Mouse (Mus musculus): Measurements from ENCODE around the gene Mybl2. TPM values are rescaled to one million over a fixed set of nuclear protein-coding genes. Genes with fewer than 3 reads are reported as not detected.

Gene Mybl2
- 21.5 and 32.7 TPM in 2 replicates for total RNA-seq (2023)

DNA sequence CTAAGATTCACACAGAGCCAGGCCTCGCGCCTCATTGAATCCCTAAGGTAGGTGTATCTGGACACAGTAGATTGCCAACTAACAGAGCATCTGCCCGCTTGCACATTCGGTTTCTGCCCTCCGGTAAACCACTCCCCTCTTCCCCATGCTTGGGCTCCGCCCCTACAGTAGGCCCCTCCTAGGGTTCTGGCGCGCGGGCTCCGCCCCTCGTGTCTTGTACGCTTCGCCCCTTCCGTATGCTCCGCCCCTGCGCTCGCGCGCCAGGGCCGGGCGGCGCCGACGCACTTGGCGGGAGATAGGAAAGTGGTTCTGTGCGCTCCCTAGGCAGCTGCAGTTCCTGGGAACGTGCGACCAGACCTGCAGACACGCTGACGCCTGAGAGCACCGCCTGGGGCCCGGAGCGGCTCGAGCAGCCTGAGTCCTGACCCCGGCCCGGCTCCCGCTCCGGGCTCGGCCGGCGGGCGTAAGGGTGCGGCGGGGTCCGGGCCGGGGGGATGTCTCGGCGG is at the start of gene Mybl2:
Mybl2 (plus strand) TSS at position 353 of the 506 bp plus-strand sequence.

DNA sequence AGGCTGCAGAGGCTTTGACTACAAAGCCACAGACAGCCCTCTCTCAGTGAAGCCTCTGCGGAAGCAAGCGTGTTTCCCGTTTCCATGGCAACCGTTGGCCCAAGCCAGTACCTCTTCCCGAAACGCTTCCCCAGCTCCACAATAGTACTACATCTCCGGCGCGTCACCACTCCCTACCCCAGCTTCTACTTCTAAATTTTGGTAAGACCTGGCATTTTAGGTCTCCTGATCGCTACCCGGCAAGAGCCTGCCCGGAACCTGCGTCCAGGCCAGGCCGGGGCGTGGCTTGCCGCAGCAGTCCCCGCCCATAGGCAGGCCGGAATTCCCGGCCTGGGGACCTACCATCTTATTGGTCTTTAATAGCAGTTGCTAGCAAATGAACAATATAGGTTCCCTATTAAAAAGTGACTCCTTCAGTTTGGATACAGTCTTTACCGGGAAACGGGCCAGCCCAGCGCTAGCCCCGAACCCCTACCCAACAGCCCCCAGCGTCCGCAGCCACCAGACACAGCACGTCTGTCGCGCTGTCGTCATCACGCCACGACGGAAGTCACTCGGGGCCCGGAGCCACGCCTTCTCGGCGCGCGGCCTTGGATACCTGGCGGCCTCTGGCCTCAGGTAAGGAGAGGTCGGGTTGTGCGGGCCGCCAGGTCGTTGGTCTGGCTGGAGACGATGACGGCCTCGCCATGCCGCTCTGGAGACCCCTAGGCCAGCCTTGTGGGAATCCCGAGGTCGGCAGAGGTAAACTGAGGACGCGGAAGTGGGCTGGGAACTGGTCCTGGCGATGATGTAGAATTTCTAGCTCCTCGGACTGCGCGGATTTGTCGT is 37.4 kb upstream of the Mybl2 start, which contains the start of gene Ift52:
Ift52 (plus strand) TSS at position 439 of the 828 bp plus-strand sequence.

DNA sequence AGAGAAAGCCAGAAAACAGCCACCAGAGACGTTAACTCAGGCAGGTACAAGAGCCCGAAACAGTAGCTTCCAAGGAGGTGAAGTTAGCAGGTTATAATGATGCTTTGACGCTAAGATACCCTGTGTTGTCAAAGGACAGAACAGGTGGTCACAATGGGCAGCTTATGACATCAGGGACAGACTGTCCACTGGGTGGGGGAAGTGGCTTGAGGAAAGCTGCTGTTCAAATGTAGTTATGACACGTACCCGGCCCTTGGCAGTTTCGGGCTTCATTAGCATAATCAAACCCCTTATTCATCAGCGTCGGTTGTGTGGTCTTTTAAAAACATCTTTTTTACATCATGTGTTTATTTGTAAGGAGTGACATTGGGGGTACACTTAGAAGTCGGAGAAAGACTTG is 33.2 kb downstream of the Mybl2 start, which contains the start of gene Gtsf1l:
Gtsf1l (minus strand) TSS at position 128 of the 400 bp plus-strand sequence.

Other genes with a start within 250 kb of the Mybl2 start
- gene Srsf6, start 123.2 kb upstream of the Mybl2 start, total RNA-seq (2023) = 139 and 164 TPM in 2 replicates
- 0.47 and 0.59 TPM in 2 replicates for gene L3mbtl1, start 111.2 kb upstream of the Mybl2 start, total RNA-seq (2023)
- not detected in 2 replicates for gene Sgk2, start 67.4 kb upstream of the Mybl2 start, total RNA-seq (2023)
- 16.6 and 21.5 TPM in 2 replicates for gene Ift52, start 37.3 kb upstream of the Mybl2 start, total RNA-seq (2023)
- gene Gtsf1l, start 33.2 kb downstream of the Mybl2 start, total RNA-seq (2023) = not detected in 2 replicates
- not detected in 2 replicates for gene Tox2, start 148.4 kb downstream of the Mybl2 start, total RNA-seq (2023)